Mouse (Mus musculus): ENCODE measurements around the gene Sox15. TPM values are rescaled to one million over a fixed set of nuclear protein-coding genes. Genes with fewer than 3 reads are reported as not detected.
"Not testable (repeated sequence)": the region's sequence is repeated elsewhere in the genome, so short reads cannot be mapped to it uniquely, and the experiment has no call there.

The Sox15 gene
- polyA plus RNA-seq, 1 experiment from 2014 or later: not detected

GRCm38 (mm10) chr11:69614257-69614588 lies 40.9 kb upstream of the Sox15 start:
- not testable (repeated sequence) for H3K9ac ChIP-seq (ENCODE audit: low read depth, low read length); ATAC-seq (replicated peaks; ENCODE audit: low FRiP score)
- WGBS: 49% methylated on average over 11 of the region's 11 CpGs

DNA sequence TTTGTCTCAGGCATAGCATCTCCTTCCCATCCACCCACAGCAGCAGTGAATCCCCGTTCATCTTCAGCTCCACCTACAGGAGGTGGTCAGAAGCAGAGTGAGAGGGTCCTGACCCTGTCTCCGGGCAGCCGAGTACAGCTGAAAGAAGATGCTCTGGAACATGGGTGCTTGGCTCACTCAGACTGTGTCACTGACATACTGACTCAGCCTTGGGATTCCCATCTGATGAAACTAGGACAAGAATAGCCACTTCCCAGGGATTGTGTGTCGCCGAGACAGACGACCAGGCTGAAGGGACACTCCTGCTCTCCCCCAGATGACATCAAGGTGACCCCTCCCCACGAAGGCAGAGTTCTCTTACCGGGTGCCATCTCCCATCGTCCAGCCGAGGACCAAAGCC lies 38.3 kb upstream of the Sox15 start:
- WGBS: 48% methylated on average over 10 of the region's 10 CpGs
- H3K36me3 ChIP-seq (ENCODE audit: control insufficient read depth, insufficient read depth, low read length): no peaks in the 10 kb centered on the region
- peaks cover 30% of the 10 kb centered on the region for H3K4me1 ChIP-seq (replicated peaks; ENCODE audit: control insufficient read depth, insufficient read depth, low read length)
- no peak overlapping the region for H3K9ac ChIP-seq (ENCODE audit: low read depth, low read length)
- peak overlapping the region; percentile 11 for H3K4me3 ChIP-seq (ENCODE audit: low read depth, low read length)
- no peak for DNase-seq (ENCODE audit: low spot score)
- H3K9me3 ChIP-seq (ENCODE audit: control insufficient read depth, low read length): no peaks in the 10 kb centered on the region
- H3K27me3 ChIP-seq (replicated peaks; ENCODE audit: control insufficient read depth, insufficient read depth, low read length): no peaks in the 10 kb centered on the region
- H3K4me2 ChIP-seq: peak overlapping the region; percentile 51
- ATAC-seq (replicated peaks; ENCODE audit: low FRiP score): no peak
- no peak overlapping the region for H3K27ac ChIP-seq (ENCODE audit: low read depth, low read length)

More at GRCm38 (mm10) chr11:69614257-69614588, 40.9 kb upstream of the Sox15 start:
- DNase-seq (ENCODE audit: low spot score); H3K36me3 ChIP-seq (ENCODE audit: control insufficient read depth, insufficient read depth, low read length); H3K27ac ChIP-seq (ENCODE audit: low read depth, low read length); H3K27me3 ChIP-seq (replicated peaks; ENCODE audit: control insufficient read depth, insufficient read depth, low read length); H3K9me3 ChIP-seq (ENCODE audit: control insufficient read depth, low read length): not testable (repeated sequence)
- Histone ChIP-seq H3K4me1 (replicated peaks; ENCODE audit: control insufficient read depth, insufficient read depth, low read length) (peaks cover 27% of the 10 kb centered on the region), H3K4me2 (peak overlapping the region; percentile 83), H3K4me3 (ENCODE audit: low read depth, low read length) (peak overlapping the region; percentile 43)

DNA sequence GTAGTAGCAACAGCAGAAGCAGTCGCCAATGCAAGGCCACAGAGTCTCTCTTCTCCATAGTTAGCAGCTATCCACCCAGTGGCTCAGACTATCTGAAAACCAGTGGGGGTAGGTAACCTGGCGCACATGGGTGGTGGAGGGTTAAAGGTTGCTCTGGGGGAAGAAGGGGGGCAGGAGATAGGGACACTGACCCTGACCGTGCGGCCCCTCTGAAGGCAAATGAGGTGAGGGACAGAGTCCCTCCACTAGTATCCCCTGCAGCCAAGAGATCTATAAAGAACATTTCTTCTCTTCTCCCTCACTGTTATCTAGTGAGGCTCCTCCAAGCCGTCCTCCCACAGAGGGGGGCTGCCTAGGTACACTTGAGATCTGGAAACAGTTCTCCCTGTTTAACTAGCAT lies 37.3 kb upstream of the Sox15 start, which contains the start of gene Shbg:
Gene Shbg, minus strand, starts transcription at position 101 of the 400 bp plus-strand sequence.
- Histone ChIP-seq H3K4me3 (ENCODE audit: low read depth, low read length) (peak within 1 kb of the TSS; percentile 11), H3K4me2 (peak within 1 kb of the TSS; percentile 51), H3K36me3 (ENCODE audit: control insufficient read depth, insufficient read depth, low read length) (no peaks in the 10 kb centered on the region), H3K9me3 (ENCODE audit: control insufficient read depth, low read length) (no peaks in the 10 kb centered on the region), H3K4me1 (replicated peaks; ENCODE audit: control insufficient read depth, insufficient read depth, low read length) (peaks cover 30% of the 10 kb centered on the region), H3K27me3 (replicated peaks; ENCODE audit: control insufficient read depth, insufficient read depth, low read length) (no peaks in the 10 kb centered on the region), H3K9ac (ENCODE audit: low read depth, low read length) (peak within 1 kb of the TSS; percentile 50), H3K27ac (ENCODE audit: low read depth, low read length) (peak within 1 kb of the TSS; percentile 54)
- no peak for DNase-seq (ENCODE audit: low spot score)
- no peak; the same call in 1 of the 2 replicates for ATAC-seq (replicated peaks; ENCODE audit: low FRiP score)
- 45% methylated on average over 5 of the region's 5 CpGs for WGBS

DNA sequence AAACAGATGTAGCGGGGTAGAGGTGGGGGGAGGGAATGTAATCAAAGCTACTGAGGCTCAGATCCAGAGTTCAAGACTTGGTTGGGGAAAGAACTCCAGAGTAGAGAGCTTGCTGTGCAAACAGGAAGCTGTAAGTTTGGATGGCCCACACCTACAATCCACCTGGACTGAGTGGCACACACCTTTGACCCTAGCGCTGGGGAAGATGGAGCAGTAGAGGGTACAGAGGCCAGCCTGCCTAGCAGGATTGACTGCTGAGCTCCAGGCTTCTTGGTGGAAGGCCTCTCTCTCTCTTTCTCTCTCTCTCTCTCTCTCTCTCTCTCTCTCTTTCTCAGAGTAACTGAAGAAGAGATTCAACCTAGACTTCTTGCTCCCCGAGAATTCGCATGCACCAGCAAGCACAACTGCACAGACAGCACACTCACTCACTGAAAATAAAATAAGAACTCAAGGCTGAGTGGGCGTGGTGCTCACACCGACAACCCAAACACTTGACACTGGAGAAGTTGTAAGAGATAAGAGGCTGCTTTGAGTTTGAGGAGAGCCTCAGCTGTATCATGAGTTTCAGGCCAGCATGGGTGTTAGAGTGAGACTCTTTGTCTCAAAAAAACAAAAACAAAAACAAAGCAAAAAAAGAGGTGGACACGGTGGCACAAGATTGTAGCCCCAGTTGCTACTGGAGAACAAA lies 34.6 kb upstream of the Sox15 start:
- ATAC-seq (replicated peaks; ENCODE audit: low FRiP score) (peak; percentile 56), DNase-seq (ENCODE audit: low spot score) (no peak)
- 53% methylated on average over 7 of the region's 7 CpGs for whole genome bisulfite sequencing
- H3K27ac ChIP-seq (ENCODE audit: low read depth, low read length): peak overlapping the region; percentile 60; the same call in 1 of the 2 replicates
- H3K9me3 ChIP-seq (ENCODE audit: control insufficient read depth, low read length): no peaks in the 10 kb centered on the region
- H3K4me1 ChIP-seq (replicated peaks; ENCODE audit: control insufficient read depth, insufficient read depth, low read length): peaks cover 26% of the 10 kb centered on the region
- H3K4me2 ChIP-seq: peak overlapping the region; percentile 0; the same call in 1 of the 2 replicates
- no peaks in the 10 kb centered on the region for H3K27me3 ChIP-seq (replicated peaks; ENCODE audit: control insufficient read depth, insufficient read depth, low read length)
- no peaks in the 10 kb centered on the region for H3K36me3 ChIP-seq (ENCODE audit: control insufficient read depth, insufficient read depth, low read length)
- no peak overlapping the region for H3K4me3 ChIP-seq (ENCODE audit: low read depth, low read length)
- no peak overlapping the region for H3K9ac ChIP-seq (ENCODE audit: low read depth, low read length)

DNA sequence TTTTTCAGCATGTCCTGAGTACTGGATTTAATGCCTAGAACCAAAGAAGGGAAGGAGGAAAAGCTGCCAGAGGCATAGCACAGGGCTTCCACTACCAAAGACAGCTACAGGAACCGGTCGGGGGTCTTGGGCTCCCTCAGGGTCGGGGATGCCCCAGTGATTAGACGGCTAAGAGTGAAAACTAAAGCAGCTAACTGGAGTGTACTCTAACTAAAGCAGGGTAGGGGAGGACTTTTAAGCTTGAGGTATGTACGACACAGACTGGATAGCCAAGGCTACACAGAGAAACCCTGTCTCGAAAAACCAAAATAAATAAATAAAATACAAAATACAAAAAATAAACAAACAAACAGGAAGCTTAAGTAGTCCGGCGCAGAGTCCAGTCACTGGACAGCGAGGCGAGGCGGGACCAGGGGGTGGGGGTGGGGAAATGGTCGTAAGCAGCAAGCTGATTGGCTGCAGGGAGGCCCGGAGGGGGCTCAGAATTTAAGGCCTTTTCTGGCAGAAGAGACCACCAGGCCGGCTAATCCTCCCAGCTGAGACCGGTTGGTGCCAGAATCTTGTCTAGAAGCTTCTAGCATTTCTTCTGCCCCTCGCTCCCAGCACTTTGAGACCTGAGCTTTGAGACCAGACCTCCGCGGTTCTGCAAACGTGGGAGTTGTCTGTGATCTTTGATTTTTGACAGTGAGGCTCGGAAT lies 33.4 kb upstream of the Sox15 start, which contains the start of gene Sat2:
Gene Sat2, plus strand, starts transcription at position 454 of the 698 bp plus-strand sequence.
- Histone ChIP-seq H3K9me3 (ENCODE audit: control insufficient read depth, low read length) (no peaks in the 10 kb centered on the region), H3K27ac (ENCODE audit: low read depth, low read length) (peak within 1 kb of the TSS; percentile 60), H3K27me3 (replicated peaks; ENCODE audit: control insufficient read depth, insufficient read depth, low read length) (no peaks in the 10 kb centered on the region), H3K36me3 (ENCODE audit: control insufficient read depth, insufficient read depth, low read length) (no peaks in the 10 kb centered on the region), H3K4me3 (ENCODE audit: low read depth, low read length) (peak within 1 kb of the TSS; percentile 63), H3K9ac (ENCODE audit: low read depth, low read length) (peak within 1 kb of the TSS; percentile 72), H3K4me1 (replicated peaks; ENCODE audit: control insufficient read depth, insufficient read depth, low read length) (peaks cover 26% of the 10 kb centered on the region), H3K4me2 (peak within 1 kb of the TSS; percentile 85)
- WGBS: 2% methylated on average over 20 of the region's 20 CpGs
- ATAC-seq (replicated peaks; ENCODE audit: low FRiP score): peak; percentile 54; the same call in 1 of the 2 replicates
- DNase-seq (ENCODE audit: low spot score): peak; percentile 72

GRCm38 (mm10) chr11:69622406-69622805 lies 32.7 kb upstream of the Sox15 start:
- Histone ChIP-seq H3K4me3 (ENCODE audit: low read depth, low read length) (peak overlapping the region; percentile 63), H3K4me2 (peak overlapping the region; percentile 85), H3K27me3 (replicated peaks; ENCODE audit: control insufficient read depth, insufficient read depth, low read length) (no peaks in the 10 kb centered on the region), H3K9me3 (ENCODE audit: control insufficient read depth, low read length) (no peaks in the 10 kb centered on the region), H3K36me3 (ENCODE audit: control insufficient read depth, insufficient read depth, low read length) (no peaks in the 10 kb centered on the region), H3K4me1 (replicated peaks; ENCODE audit: control insufficient read depth, insufficient read depth, low read length) (peaks cover 26% of the 10 kb centered on the region), H3K9ac (ENCODE audit: low read depth, low read length) (peak overlapping the region; percentile 72), H3K27ac (ENCODE audit: low read depth, low read length) (peak overlapping the region; percentile 56)
- DNase-seq (ENCODE audit: low spot score): no peak
- no peak for ATAC-seq (replicated peaks; ENCODE audit: low FRiP score)
- WGBS: 47% methylated on average over 6 of the region's 6 CpGs

DNA sequence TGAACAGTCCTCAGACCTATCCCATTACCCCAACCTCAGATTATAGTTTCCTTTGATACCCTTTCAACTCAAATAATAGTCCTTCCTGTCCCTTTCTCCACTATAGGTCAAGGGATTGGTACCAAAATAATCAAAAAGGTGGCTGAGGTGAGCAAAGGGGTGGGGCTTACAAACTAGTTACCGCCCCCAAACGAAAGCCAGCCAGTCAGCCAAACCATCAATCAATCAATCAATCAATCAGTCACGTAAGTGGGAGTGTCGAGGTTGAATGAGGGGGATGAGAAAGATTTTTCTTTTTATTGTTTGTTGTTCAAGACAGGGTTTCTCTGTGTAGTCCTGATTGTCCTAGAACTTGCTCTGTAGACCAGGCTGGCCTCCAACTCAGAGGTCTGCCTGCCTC lies 32.1 kb upstream of the Sox15 start:
- H3K4me1 ChIP-seq (replicated peaks; ENCODE audit: control insufficient read depth, insufficient read depth, low read length): peaks cover 22% of the 10 kb centered on the region
- 65% methylated on average over 4 of the region's 4 CpGs for whole genome bisulfite sequencing
- H3K9me3 ChIP-seq (ENCODE audit: control insufficient read depth, low read length): no peaks in the 10 kb centered on the region
- no peaks in the 10 kb centered on the region for H3K27me3 ChIP-seq (replicated peaks; ENCODE audit: control insufficient read depth, insufficient read depth, low read length)
- no peak overlapping the region for H3K9ac ChIP-seq (ENCODE audit: low read depth, low read length)
- no peak for DNase-seq (ENCODE audit: low spot score)
- ATAC-seq (replicated peaks; ENCODE audit: low FRiP score): no peak
- no peaks in the 10 kb centered on the region for H3K36me3 ChIP-seq (ENCODE audit: control insufficient read depth, insufficient read depth, low read length)
- H3K4me3 ChIP-seq (ENCODE audit: low read depth, low read length): peak overlapping the region; percentile 63
- H3K4me2 ChIP-seq: peak overlapping the region; percentile 85
- H3K27ac ChIP-seq (ENCODE audit: low read depth, low read length): no peak overlapping the region

GRCm38 (mm10) chr11:69624339-69624738 lies 30.8 kb upstream of the Sox15 start:
- WGBS: 82% methylated on average over 2 of the region's 2 CpGs
- peaks cover 17% of the 10 kb centered on the region for H3K4me1 ChIP-seq (replicated peaks; ENCODE audit: control insufficient read depth, insufficient read depth, low read length)
- DNase-seq (ENCODE audit: low spot score); H3K4me2 ChIP-seq; H3K36me3 ChIP-seq (ENCODE audit: control insufficient read depth, insufficient read depth, low read length); ATAC-seq (replicated peaks; ENCODE audit: low FRiP score); H3K9me3 ChIP-seq (ENCODE audit: control insufficient read depth, low read length); H3K9ac ChIP-seq (ENCODE audit: low read depth, low read length); H3K27ac ChIP-seq (ENCODE audit: low read depth, low read length); H3K27me3 ChIP-seq (replicated peaks; ENCODE audit: control insufficient read depth, insufficient read depth, low read length); H3K4me3 ChIP-seq (ENCODE audit: low read depth, low read length): not testable (repeated sequence)

Measured in liver, embryonic 11.5 days (tissue).